Mouse (Mus musculus): ENCODE results near the gene Poldip3.

Poldip3 gene

DNA sequence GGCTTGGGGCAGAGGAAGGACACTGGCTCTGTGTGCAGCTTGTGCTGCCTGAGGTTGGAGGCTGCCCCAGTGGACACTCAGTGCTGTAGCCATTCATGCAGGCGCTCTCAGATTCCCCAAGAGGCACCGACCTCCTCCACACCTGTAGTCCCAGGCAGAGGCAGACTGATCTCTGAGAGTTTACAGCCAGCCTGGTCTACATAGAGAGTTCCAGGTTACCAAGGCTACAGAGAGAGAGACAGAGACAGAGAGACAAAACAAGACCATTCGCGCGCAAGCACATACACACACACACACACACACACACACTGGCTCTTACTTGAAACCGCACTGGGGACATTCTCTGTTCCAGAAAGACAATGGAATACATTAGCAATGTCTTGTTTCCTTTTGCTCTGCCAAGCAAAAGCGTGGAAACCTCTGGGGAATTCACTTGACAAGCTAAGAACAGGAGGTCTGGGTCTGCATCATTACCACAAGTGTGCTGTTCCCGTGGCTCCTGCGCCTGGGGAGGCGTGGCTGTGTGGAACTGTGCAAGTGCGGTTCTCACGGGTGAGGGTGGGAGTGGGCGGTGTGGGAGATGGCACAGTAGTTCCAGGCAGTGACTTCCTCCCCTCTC is 65.1 kb downstream of the Poldip3 start:
- in situ Hi-C loops (cut with MboI), result no loop called here

DNA sequence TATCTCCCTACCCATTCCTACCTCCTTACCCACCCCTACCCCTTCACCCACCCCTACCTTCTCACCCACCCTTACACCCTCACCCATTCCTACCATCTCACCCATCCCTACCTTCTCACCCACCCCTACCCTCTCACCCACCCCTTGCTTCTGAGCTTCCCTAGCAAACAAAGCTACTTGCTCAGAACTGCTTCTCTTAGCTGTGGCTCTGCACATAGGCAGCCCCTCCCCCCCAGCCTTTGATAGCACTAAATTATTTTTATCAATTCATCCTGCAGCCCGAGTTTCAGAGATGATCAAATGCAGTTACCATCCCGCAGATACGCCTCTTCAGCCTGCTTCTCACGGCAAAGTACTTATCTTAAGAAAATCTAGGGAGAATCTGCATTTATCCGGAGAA is 65.7 kb downstream of the Poldip3 start:
- in situ Hi-C loops (cut with MboI), result no loop called here
